Mouse (Mus musculus) left cerebral cortex, adult 9 months (tissue): ENCODE data around the gene Avl9.

ENCODE experiments used
- DNase-seq, 2 experiments: peaks; one replicate each; pipeline ENCODE4 v3.0.0; 2022; ENCODE audit warnings: low spot score in 2 of 2

Gene Avl9

DNA sequence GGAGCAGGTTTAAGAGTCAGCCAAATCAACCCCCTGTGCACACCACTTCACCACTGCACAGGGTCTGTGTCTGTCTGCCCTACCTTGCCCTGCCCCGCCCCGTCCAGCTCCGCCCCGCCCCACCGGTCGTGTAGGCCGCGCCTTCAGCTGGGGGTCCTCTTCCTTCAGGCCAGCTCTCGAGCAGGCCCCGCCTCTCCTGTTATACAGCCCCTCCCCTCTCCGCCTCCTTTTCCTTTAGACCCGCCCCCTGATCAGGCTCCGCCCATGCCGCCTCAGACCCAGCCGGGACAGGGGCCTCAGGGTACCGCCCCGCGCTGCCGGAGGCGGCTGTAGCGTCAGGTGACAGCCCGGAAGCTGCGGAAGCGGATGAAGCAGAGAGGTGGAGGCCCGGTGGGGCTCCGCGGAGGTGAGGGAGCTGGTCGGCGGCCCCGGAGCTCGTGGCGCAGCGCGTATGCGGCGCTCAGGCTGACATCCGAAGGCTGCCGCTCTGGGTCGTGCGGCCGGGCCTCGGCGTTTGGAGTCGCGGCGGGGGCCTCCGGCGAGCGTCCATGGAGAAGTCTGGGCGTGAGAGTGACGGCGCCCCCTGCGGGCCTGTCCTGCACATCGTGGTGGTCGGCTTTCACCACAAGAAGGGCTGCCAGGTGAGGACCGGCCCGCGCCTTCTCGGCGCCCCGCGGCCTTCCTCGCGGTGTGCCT, at the start of gene Avl9:
TSS of gene Avl9 (plus strand) at position 326 of the 696 bp plus-strand sequence.
- peak; percentile 94 to 98 for DNase-seq

DNA sequence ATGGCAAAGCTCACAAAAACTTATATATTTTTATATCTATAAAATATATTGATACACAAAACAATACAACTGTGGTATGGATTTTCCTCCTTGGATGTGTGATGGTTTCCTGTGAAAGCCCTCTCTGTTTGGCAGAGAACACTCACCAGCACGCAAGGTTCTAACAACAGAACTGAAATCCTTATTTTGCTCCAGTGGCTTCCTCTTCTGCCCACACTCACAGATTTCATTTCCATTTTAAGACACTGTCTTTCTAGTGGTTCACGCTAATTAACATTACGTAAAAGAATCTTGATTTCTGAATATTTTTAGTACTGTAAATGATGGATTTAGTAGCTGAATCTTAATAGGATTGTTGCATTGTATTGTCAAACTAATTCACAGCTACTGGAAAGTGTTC, 26.5 kb upstream of the Avl9 start:
- no peak for DNase-seq

GRCm38 (mm10) chr6:56691205-56691604, 23.5 kb upstream of the Avl9 start:
- peak in 1 of 2 experiments; percentile 77 for DNase-seq

GRCm38 (mm10) chr6:56692445-56692844, 22.3 kb upstream of the Avl9 start:
- no peak for DNase-seq

- DNase-seq: peak; percentile 66 to 92
Measured at GRCm38 (mm10) chr6:56703931-56704900, 10.5 kb upstream of the Avl9 start, which contains the start of gene Lsm5. TSS of gene Lsm5 (minus strand) at chr6:56704710.

DNA sequence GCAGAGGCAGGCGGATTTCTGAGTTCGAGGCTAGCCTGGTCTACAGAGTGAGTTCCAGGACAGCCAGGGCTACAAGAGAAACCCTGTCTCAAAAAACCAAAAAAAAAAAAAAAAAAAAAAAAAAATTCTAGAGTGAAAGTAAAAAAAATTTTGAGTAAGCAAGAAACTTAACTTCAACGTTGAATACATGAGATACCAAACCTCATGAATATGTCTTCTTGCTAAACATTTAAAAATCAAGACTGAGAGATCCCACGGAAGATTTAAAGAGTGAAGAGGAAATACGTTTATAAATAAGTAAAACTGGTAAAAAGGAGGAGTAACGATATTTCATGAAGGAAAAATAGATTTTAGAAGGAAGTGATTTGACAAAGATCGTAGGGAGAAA, 519 bp upstream of the Avl9 start:
- no peak for DNase-seq

DNA sequence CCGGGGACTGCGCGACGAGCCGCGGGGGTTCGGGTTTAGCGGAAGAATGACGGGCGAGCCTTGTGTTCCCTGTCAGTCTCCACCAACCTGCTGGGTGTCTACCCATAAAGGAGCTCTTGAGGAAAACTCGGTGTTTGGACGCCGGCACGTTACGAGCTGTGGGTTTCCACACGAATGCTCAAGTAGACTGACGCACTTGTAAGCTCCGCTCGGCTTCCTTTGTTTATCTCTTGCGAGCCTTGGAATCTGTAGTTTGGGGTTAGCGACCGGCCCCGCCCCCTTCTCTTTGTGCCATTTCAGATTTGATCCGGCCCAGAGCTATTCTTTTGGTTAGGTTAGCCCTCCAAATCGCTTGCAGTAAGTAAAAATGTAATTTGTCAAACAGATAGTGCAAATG, 569 bp downstream of the Avl9 start:
- DNase-seq: no peak

DNA sequence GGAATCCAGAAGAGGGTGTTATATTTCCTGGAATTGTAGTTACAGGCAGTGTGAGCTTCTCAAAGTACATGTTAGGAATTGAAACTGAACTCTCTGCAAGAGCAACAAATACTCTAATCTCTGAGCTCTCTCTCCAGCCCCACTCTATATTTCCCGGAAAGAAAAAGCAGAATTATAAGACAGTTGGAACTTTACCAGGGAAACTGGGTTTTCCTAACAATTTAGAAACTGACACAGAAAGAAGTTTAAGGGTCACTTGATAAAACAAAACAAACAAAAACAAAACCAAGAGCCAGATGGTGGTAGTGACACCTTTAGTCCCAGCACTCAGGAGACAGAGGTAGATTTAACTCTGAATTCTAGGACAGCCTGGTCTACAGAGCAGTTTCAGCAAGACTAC, 4.4 kb downstream of the Avl9 start:
- DNase-seq: no peak

GRCm38 (mm10) chr6:56720877-56721276, 6.2 kb downstream of the Avl9 start:
- no peak for DNase-seq

DNA sequence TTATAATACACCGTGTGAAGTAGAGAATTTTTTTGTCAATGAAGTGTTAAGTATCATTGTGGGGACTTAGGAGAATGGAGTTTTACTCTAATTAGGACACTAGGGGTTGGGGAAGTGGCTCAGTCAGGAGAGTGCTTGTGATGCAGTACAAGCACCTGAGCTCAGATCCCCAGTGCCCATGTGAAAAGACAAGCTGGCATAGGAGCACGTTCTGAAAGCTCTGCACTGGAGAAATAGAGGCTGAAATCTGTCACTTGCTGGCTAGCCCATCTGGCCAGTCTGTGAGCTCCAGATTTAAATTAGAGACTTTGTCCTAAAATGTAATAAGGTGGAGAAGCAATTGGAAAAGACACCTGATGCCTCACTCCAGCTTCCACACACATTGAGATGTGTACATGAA, 17.8 kb downstream of the Avl9 start:
- no peak for DNase-seq

GRCm38 (mm10) chr6:56745950-56746543, 31.3 kb downstream of the Avl9 start:
- DNase-seq: no peak

DNA sequence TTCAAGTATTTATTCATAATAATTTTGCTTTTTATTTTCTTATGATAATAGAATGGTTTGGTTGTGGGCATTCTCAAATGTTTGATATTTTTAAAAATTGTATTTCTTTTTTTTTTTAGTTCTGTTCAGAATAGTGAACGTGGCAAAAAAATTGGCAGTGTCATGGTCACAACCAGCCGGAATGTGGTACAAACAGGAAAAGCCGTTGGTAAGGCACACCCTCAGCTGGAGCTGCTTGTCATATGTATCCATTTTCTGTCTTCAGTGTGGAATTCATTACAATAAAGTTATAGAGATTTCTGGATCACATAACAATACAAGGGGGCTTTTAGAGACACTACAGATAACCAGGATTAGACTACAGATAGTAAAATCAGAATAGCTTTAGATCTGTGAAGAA, 39.0 kb downstream of the Avl9 start:
- no peak for DNase-seq

GRCm38 (mm10) chr6:56756117-56756516, 41.4 kb downstream of the Avl9 start:
- no peak for DNase-seq

GRCm38 (mm10) chr6:56759324-56759723, 44.6 kb downstream of the Avl9 start:
- no peak for DNase-seq

- DNase-seq: no peak
Measured at GRCm38 (mm10) chr6:56765265-56765664, 50.6 kb downstream of the Avl9 start.

DNA sequence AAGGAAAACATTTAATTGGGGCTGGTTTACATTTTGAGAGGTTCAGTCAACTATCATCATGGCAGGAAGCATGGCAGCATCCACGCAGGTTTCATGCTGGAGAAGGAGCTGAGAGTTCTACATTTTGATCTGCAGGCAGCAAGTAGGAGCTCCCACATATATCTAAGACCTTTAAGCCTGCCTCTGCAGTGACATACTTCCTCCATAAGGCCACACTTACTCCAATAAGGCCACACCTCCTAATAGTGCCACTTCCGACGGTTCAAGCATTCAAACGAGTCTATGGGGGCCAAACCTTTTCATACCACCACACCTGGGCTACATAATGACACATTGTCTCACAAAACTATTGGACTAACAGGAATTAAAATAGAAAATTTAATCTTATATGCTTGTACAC, 51.0 kb downstream of the Avl9 start:
- no peak for DNase-seq

DNA sequence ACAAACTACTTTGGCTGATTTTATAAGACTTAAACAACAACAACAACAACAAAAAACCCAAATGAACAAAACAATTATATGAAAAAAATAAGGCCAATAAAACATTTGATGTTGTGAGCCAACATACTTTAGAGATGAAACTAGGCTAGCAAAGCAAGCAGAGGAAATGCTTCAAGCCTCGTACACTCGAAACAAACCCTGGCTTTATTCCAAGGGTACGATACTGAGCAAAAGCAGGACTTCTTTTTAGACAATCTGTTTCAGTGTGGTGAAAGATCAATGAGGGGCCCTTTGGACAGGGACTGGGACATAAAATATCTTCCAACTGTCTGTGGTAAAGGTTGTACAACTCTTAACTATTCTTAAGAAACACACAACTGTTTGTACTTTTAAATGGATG, 61.1 kb downstream of the Avl9 start:
- DNase-seq: no peak

GRCm38 (mm10) chr6:56779636-56780035, 64.9 kb downstream of the Avl9 start:
- DNase-seq: no peak

DNA sequence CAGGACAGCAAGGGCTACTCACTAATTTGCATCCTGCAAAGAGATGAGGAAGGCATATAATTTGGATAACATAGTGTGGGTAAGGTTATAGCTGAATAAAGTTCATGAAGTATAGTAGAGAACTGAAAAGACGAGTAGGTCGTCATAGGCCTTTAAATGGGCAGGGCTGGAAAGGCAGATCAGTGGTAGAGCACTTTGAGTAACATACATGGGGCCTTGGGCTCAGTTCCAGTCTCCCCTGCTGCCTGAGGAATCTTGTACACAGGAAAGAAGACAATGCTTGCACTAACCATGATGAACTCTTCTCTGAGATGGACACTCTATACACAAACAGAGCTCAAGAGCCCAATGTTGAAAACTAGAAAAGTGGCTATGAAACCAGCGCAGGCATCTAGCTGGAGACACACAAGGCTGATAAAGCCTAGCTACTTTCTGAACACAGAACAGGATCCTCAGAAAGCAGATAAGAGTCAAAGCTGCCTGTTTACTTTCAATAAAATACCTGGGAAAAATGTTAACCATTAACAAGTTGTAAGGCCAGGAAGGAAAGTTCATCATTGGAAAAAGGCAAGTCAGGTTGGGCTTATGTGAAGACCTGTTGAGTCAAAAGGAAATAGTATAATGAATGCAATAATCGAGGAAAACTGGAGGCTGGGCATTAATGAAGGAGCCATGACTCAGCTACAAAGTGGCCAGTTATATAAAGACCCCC, 69.0 kb downstream of the Avl9 start:
- no peak for DNase-seq

- DNase-seq: no peak
Measured at GRCm38 (mm10) chr6:56785068-56785467, 70.4 kb downstream of the Avl9 start.

DNA sequence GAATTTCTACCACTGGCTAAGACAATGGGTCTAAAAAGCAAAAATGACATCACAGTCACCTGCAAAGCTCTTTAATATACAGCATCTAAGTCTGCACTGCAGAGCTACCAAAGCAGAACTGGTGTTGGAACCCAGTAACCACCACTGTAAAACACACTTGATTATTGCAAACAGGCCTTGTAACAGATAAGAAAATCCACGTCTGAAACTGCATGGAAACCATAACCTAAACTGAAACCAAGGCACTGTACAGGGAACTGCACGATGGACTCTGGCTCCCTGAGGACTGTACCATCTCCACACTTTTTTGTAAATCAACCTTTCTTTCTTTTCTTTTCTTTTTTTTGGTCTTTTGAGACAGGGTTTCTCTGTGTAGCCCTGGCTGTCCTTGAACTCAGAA, 73.0 kb downstream of the Avl9 start:
- no peak for DNase-seq

- no peak for DNase-seq
Measured at GRCm38 (mm10) chr6:56789336-56789735, 74.6 kb downstream of the Avl9 start.
